Mouse (Mus musculus) small intestine, adult 2 months (tissue): ENCODE data around the gene Slc28a1. TPM values are rescaled to one million over a fixed set of nuclear protein-coding genes. Genes with fewer than 3 reads are reported as not detected.
"Not testable (repeated sequence)": the region's sequence is repeated elsewhere in the genome, so short reads cannot be mapped to it uniquely, and the experiment has no call there.

Experiments
- H3K27ac ChIP-seq: fragments of 200-500 bp; 2 replicates; pipeline ENCODE4 v1.5.1; 2012; ENCODE audit warnings: low read depth, low read length, control low read depth, inconsistent platforms; ENCODE audit not compliant: insufficient read depth
- H3K27me3 ChIP-seq: fragments of 200-500 bp; 2 replicates; pipeline ENCODE4 v1.6.1; 2012; ENCODE audit warnings: mild to moderate bottlenecking, moderate library complexity, low read length, inconsistent platforms; ENCODE audit not compliant: control insufficient read depth, insufficient read depth
- H3K36me3 ChIP-seq: fragments of 200-500 bp; 2 replicates; pipeline ENCODE4 v1.6.1; 2012; ENCODE audit warnings: mild to moderate bottlenecking, low read length, control low read depth, inconsistent platforms; ENCODE audit not compliant: control insufficient read depth, insufficient read depth
- H3K4me1 ChIP-seq: fragments of 200-500 bp; 2 replicates; pipeline ENCODE4 v1.6.1; 2012; ENCODE audit warnings: low read length, inconsistent platforms, mixed read lengths; ENCODE audit not compliant: control insufficient read depth, insufficient read depth, insufficient read length
- H3K4me3 ChIP-seq: fragments of 200-500 bp; 2 replicates; pipeline ENCODE4 v1.5.1; 2012; ENCODE audit warnings: low read depth, mild to moderate bottlenecking, control low read depth, inconsistent platforms, low read length, moderate library complexity
- CTCF ChIP-seq: fragments of 200-500 bp; IDR thresholded peaks from 2 replicates; pipeline ENCODE4 v1.5.1; 2012; ENCODE audit warnings: low read depth, mild to moderate bottlenecking, control low read depth, inconsistent platforms, low read length, moderate library complexity, mixed read lengths; ENCODE audit not compliant: insufficient replicate concordance, insufficient read length; ENCODE audit errors: extremely low read depth
- POLR2A ChIP-seq: fragments of 200-500 bp; IDR thresholded peaks from 2 replicates; pipeline ENCODE4 v1.6.1; 2012; ENCODE audit warnings: low read depth, mild to moderate bottlenecking, control low read depth, inconsistent platforms, low read length, moderate library complexity
- WGBS: fragments of 180-500 bp; shearing (Covaris S2); methylation state at CpG from one replicate; pipeline ENCODE4 v1.1.7; 2018; 5-methylcytosine and 5-hydroxymethylcytosine counted together
- polyA plus RNA-seq: library from polyadenylated mRNA; depleted of rRNA; stranded (reverse); fragments of >200 nt; gene quantifications from 2 replicates; pipeline ENCODE4 v1.2.3, GENCODE M21; 2012

Slc28a1 gene
- polyA plus RNA-seq, 1 experiment: 94.4 TPM

DNA sequence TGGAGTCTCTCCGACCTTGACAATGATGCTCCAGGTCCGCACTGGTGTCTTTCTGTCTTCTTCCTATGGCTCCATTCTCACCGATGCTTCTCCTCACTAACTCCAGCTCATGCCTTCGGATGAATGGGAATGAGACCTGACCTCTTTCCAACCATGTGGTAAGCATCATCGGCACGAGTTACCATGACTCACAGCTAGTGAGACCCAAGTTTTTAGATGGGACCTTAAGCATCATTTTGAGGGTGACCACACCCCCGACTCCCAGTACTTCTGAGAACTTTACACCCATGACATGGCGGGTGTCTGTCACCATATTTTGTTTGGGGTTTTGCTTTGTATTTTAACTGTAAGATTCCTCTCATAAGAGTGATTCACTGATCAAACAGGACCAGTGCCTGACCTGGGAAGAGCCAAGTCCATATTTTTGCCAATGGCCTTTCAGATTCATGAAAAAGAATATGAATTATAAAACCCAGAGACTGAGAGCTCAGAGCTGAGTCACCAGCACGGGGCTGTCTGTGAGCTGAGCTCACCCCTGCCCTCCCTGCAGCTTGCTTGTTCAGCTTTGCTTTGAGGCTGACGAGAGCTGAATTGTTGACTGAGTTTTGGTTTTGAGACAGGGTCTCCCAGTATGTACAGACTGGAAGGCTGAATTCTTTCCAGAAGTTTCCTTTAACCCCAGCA lies 68.0 kb downstream of the Slc28a1 start:
- 82% methylated on average over 10 of the region's 10 CpGs for WGBS
- TF ChIP-seq POLR2A: no peak
- TF ChIP-seq CTCF: no peak
- H3K27me3 ChIP-seq: no peaks in the 10 kb centered on the region
- no peaks in the 10 kb centered on the region for H3K36me3 ChIP-seq
- H3K4me1 ChIP-seq: no peaks in the 10 kb centered on the region
- no peak overlapping the region for H3K4me3 ChIP-seq
- no peak overlapping the region for H3K27ac ChIP-seq

DNA sequence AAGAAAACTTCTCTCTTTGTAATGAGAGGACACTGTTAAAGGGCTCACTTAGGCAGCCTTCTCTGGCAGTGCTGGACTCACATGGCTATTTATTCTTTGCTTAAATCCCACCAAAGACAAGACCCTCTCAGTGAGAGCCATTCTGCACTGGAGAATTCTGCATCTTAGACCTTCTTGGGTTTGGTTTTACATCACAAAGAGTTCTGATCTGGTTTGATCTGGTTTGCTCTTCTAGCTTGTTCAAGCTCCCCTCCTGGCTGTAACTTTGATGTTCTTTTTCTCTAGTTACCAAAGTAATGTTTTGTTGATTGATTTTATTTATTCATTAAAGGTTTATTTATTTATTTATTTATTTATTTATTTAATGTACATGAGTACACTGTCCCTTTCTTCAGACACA lies 68.6 kb downstream of the Slc28a1 start:
- TF ChIP-seq POLR2A: no peak
- TF ChIP-seq CTCF: no peak
- Histone ChIP-seq H3K4me1 (no peaks in the 10 kb centered on the region), H3K4me3 (no peak overlapping the region), H3K27ac (no peak overlapping the region), H3K27me3 (no peaks in the 10 kb centered on the region), H3K36me3 (no peaks in the 10 kb centered on the region)

GRCm38 (mm10) chr7:81184136-81184535 lies 69.5 kb downstream of the Slc28a1 start:
- WGBS: 78% methylated on average over 2 of the region's 2 CpGs
- Histone ChIP-seq H3K27me3 (no peaks in the 10 kb centered on the region), H3K4me1 (no peaks in the 10 kb centered on the region), H3K4me3 (no peak overlapping the region), H3K27ac (no peak overlapping the region), H3K36me3 (no peaks in the 10 kb centered on the region)
- no peak for TF ChIP-seq CTCF
- TF ChIP-seq POLR2A: no peak

- H3K36me3 ChIP-seq: no peaks in the 10 kb centered on the region
- H3K4me3 ChIP-seq: no peak overlapping the region
- 88% methylated on average over 1 of the region's 1 CpGs for WGBS
- TF ChIP-seq CTCF: no peak
- no peak for TF ChIP-seq POLR2A
- no peaks in the 10 kb centered on the region for H3K4me1 ChIP-seq
- no peaks in the 10 kb centered on the region for H3K27me3 ChIP-seq
- no peak overlapping the region for H3K27ac ChIP-seq
These were observed 70.1 kb downstream of the Slc28a1 start for GRCm38 (mm10) chr7:81184651-81185050.

GRCm38 (mm10) chr7:81186036-81186435 lies 71.4 kb downstream of the Slc28a1 start:
- H3K4me3 ChIP-seq, H3K27ac ChIP-seq, H3K36me3 ChIP-seq, H3K27me3 ChIP-seq, H3K4me1 ChIP-seq: not testable (repeated sequence)

DNA sequence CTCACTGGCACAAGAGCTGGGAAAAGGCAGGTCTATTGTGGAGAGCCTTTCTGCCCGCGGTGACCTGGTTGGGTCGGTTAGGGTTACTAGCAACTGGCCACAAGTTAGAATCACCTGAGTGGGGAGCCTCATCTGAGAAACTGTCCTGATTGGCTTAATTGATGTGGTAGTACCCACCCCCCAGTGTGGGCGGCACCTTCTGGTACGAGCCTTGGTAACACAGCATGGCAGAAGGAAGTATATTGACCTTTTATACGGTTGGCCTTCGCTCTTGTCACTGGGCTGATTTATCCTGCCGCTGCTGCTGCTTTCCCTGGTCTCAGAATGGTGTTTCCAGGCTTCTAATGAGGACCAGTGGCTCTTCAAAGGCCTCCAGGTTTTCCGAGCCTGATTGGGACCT lies 74.6 kb downstream of the Slc28a1 start:
- H3K36me3 ChIP-seq: no peaks in the 10 kb centered on the region
- H3K4me3 ChIP-seq: no peak overlapping the region
- WGBS: 66% methylated on average over 9 of the region's 9 CpGs
- no peak overlapping the region for H3K27ac ChIP-seq
- no peak for TF ChIP-seq POLR2A
- no peak for TF ChIP-seq CTCF
- H3K27me3 ChIP-seq: no peaks in the 10 kb centered on the region
- no peaks in the 10 kb centered on the region for H3K4me1 ChIP-seq

GRCm38 (mm10) chr7:81195509-81195908 lies 80.9 kb downstream of the Slc28a1 start:
- no peaks in the 10 kb centered on the region for H3K36me3 ChIP-seq
- 30% methylated on average over 4 of the region's 4 CpGs for WGBS
- no peak overlapping the region for H3K27ac ChIP-seq
- no peak overlapping the region for H3K4me3 ChIP-seq
- H3K27me3 ChIP-seq: no peaks in the 10 kb centered on the region
- no peaks in the 10 kb centered on the region for H3K4me1 ChIP-seq
- TF ChIP-seq CTCF (no peak), POLR2A (no peak)

DNA sequence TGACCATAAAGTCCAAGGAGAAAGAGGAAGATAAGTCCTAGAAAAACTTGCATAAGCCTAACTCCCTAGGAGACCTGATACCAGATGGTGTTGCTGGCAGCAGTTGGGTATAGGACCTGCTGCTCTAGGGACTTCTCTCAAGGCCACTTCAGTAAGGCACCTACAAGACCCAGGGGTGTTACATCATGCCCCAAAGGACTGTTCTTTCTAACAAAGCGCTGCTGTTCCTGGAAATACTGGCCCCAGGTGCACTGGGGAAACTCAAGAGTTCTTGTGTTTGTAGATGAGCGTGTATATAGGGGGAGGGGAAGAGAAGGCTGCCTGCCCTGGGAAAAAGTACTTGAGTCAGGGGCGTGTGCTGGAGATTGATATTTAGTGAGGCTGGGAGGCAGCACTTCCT lies 82.2 kb downstream of the Slc28a1 start:
- TF ChIP-seq POLR2A: no peak
- no peak for TF ChIP-seq CTCF
- Histone ChIP-seq H3K4me3 (no peak overlapping the region), H3K36me3 (no peaks in the 10 kb centered on the region), H3K27me3 (no peaks in the 10 kb centered on the region), H3K27ac (no peak overlapping the region), H3K4me1 (no peaks in the 10 kb centered on the region)
- 32% methylated on average over 3 of the region's 3 CpGs for WGBS
